Mouse (Mus musculus) cerebellum, adult 11-12 months (tissue): ENCODE data around the gene Creld2.

Experiments used
- DNase-seq: peaks from one replicate; pipeline ENCODE4 v3.0.0; 2022

The Creld2 gene

GRCm38 (mm10) chr15:88870418-88871185 lies 51.2 kb downstream of the Creld2 start:
- DNase-seq, result peak; percentile 10

GRCm38 (mm10) chr15:88874061-88874460 lies 54.6 kb downstream of the Creld2 start:
- no peak for DNase-seq

GRCm38 (mm10) chr15:88874477-88874876 lies 55.0 kb downstream of the Creld2 start:
- no peak for DNase-seq

GRCm38 (mm10) chr15:88875625-88876081 lies 56.2 kb downstream of the Creld2 start:
- no peak for DNase-seq
